Mouse (Mus musculus) CH12.LX (cell line): ENCODE results near the gene Slc39a2. TPM values are rescaled to one million over a fixed set of nuclear protein-coding genes. Genes with fewer than 3 reads are reported as not detected.

ENCODE experiments used
- DNase-seq: peaks from one replicate; pipeline ENCODE4 v3.0.0-alpha.2; 2013; ENCODE audit errors: extremely low read depth
- H3K27ac ChIP-seq: 2 replicates; pipeline ENCODE4 v1.5.1; 2012; ENCODE audit warnings: low read depth, mild to moderate bottlenecking, control low read depth, moderate library complexity; ENCODE audit not compliant: insufficient read depth
- H3K27me3 ChIP-seq: replicated peaks from 2 replicates; pipeline ENCODE3; 2012; ENCODE audit warnings: inconsistent platforms
- H3K36me3 ChIP-seq, 2 experiments: replicated peaks in 1 of 2; 2 replicates each; pipeline versions ENCODE3 to v1.6.1; 2012; ENCODE audit warnings: inconsistent platforms in 1 of 2, low read length in 1 of 2, mild to moderate bottlenecking in 1 of 2, mixed read lengths in 1 of 2, moderate library complexity in 1 of 2; ENCODE audit not compliant: control insufficient read depth in 1 of 2, insufficient read depth in 1 of 2
- H3K4me1 ChIP-seq, 2 experiments: 2 replicates each; pipeline ENCODE4 v1.6.1; 2012; ENCODE audit warnings: inconsistent platforms in 1 of 2, moderate library complexity in 1 of 2; ENCODE audit not compliant: insufficient read depth in 2 of 2, control insufficient read depth in 1 of 2
- H3K4me2 ChIP-seq: 2 replicates; pipeline ENCODE4 v1.6.1; 2012; ENCODE audit warnings: low read depth, mild to moderate bottlenecking, control low read depth; ENCODE audit not compliant: poor library complexity, insufficient read depth, severe bottlenecking
- H3K4me3 ChIP-seq, 3 experiments: fragments of 150-350 bp in 1 of 3; sonication (generic) in 1 of 3; replicated peaks in 1 of 3; 2 replicates each; pipeline versions ENCODE3 to v1.5.1; 2011 to 2012; ENCODE audit warnings: low read depth in 2 of 3, low read length in 2 of 3, mild to moderate bottlenecking in 2 of 3, moderate library complexity in 2 of 3, control low read depth in 1 of 3, improper control_type of control experiment in 1 of 3, inconsistent platforms in 1 of 3, mixed read lengths in 1 of 3; ENCODE audit not compliant: poor library complexity in 1 of 3
- H3K79me2 ChIP-seq: replicated peaks from 2 replicates; pipeline ENCODE4 v1.6.1; 2012; ENCODE audit warnings: mild to moderate bottlenecking, moderate library complexity; ENCODE audit not compliant: control insufficient read depth, poor library complexity, insufficient read depth, severe bottlenecking; ENCODE audit errors: extremely low read depth
- H3K9ac ChIP-seq: 2 replicates; pipeline ENCODE4 v1.6.1; 2012; ENCODE audit warnings: low read depth, mild to moderate bottlenecking, control low read depth, moderate library complexity; ENCODE audit not compliant: insufficient read depth
- H3K9me3 ChIP-seq: replicated peaks from 2 replicates; pipeline ENCODE3; 2012; ENCODE audit warnings: low read length, inconsistent platforms, mixed read lengths
- BHLHE40 ChIP-seq: IDR thresholded peaks from 2 replicates; pipeline ENCODE4 v1.6.1; 2011; ENCODE audit warnings: mild to moderate bottlenecking, low read depth, low read length, improper control_type of control experiment
- CHD1 ChIP-seq: IDR thresholded peaks from 2 replicates; pipeline ENCODE4 v1.6.1; 2012; ENCODE audit warnings: low read depth, low read length, improper control_type of control experiment, inconsistent platforms
- CHD2 ChIP-seq: IDR thresholded peaks from 2 replicates; pipeline ENCODE4 v1.6.1; 2011; ENCODE audit warnings: low read length, improper control_type of control experiment
- E2F4 ChIP-seq: IDR thresholded peaks from 2 replicates; pipeline ENCODE4 v1.6.1; 2011; ENCODE audit warnings: low read depth, low read length, improper control_type of control experiment; ENCODE audit not compliant: insufficient replicate concordance
- ELF1 ChIP-seq: IDR thresholded peaks from 2 replicates; pipeline ENCODE4 v1.6.1; 2014; ENCODE audit warnings: low read depth, mild to moderate bottlenecking, inconsistent platforms, low read length, improper control_type of control experiment
- ETS1 ChIP-seq: conservative IDR thresholded peaks from 2 replicates; pipeline ENCODE4 v1.6.1; 2012; ENCODE audit warnings: low read depth, mild to moderate bottlenecking, inconsistent platforms, low read length, improper control_type of control experiment, moderate library complexity
- GABPA ChIP-seq: IDR thresholded peaks from 2 replicates; pipeline ENCODE4 v1.6.1; 2012; ENCODE audit warnings: low read depth, low read length, improper control_type of control experiment, inconsistent platforms; ENCODE audit not compliant: insufficient replicate concordance
- HCFC1 ChIP-seq: IDR thresholded peaks from 2 replicates; pipeline ENCODE4 v1.6.1; 2012; ENCODE audit warnings: low read depth, mild to moderate bottlenecking, inconsistent platforms, low read length, improper control_type of control experiment
- JUND ChIP-seq: conservative IDR thresholded peaks from 2 replicates; pipeline ENCODE4 v1.6.1; 2011; ENCODE audit warnings: low read depth, low read length, improper control_type of control experiment
- KAT2A ChIP-seq: IDR thresholded peaks from 2 replicates; pipeline ENCODE4 v1.6.1; 2012; ENCODE audit warnings: low read length, improper control_type of control experiment, inconsistent platforms; ENCODE audit not compliant: insufficient replicate concordance
- MAFK ChIP-seq: IDR thresholded peaks from 2 replicates; pipeline ENCODE4 v1.6.1; 2011; ENCODE audit warnings: low read length, improper control_type of control experiment; ENCODE audit not compliant: insufficient replicate concordance
- MAX ChIP-seq: IDR thresholded peaks from 2 replicates; pipeline ENCODE4 v1.6.1; 2011; ENCODE audit warnings: low read length, improper control_type of control experiment
- MEF2A ChIP-seq: IDR thresholded peaks from 2 replicates; pipeline ENCODE4 v1.6.1; 2014; ENCODE audit warnings: low read depth, mild to moderate bottlenecking, inconsistent platforms, low read length, improper control_type of control experiment, borderline replicate concordance
- MXI1 ChIP-seq: IDR thresholded peaks from 2 replicates; pipeline ENCODE4 v1.6.1; 2011; ENCODE audit warnings: mild to moderate bottlenecking, low read depth, low read length, improper control_type of control experiment
- MYC ChIP-seq: IDR thresholded peaks from 2 replicates; pipeline ENCODE4 v1.6.1; 2011; ENCODE audit warnings: low read depth, mild to moderate bottlenecking, improper control_type of control experiment, low read length
- NELFE ChIP-seq: IDR thresholded peaks from 2 replicates; pipeline ENCODE4 v1.6.1; 2011; ENCODE audit warnings: low read depth, low read length, improper control_type of control experiment
- NRF1 ChIP-seq: IDR thresholded peaks from 2 replicates; pipeline ENCODE4 v1.6.1; 2014; ENCODE audit warnings: low read depth, mild to moderate bottlenecking, inconsistent platforms, low read length, improper control_type of control experiment, moderate library complexity
- POLR2A ChIP-seq: IDR thresholded peaks from 2 replicates; pipeline ENCODE4 v1.6.1; 2011; ENCODE audit warnings: low read depth, mild to moderate bottlenecking, improper control_type of control experiment, low read length
- POLR2AphosphoS2 ChIP-seq: IDR thresholded peaks from 2 replicates; pipeline ENCODE4 v1.6.1; 2011; ENCODE audit warnings: low read depth, low read length, improper control_type of control experiment
- RCOR1 ChIP-seq: conservative IDR thresholded peaks from 2 replicates; pipeline ENCODE4 v1.6.1; 2012; ENCODE audit warnings: low read depth, mild to moderate bottlenecking, inconsistent platforms, low read length, improper control_type of control experiment
- SMC3 ChIP-seq: IDR thresholded peaks from 2 replicates; pipeline ENCODE4 v1.6.1; 2011; ENCODE audit warnings: low read depth, low read length, improper control_type of control experiment
- TCF12 ChIP-seq: IDR thresholded peaks from 2 replicates; pipeline ENCODE4 v1.6.1; 2014; ENCODE audit warnings: low read depth, mild to moderate bottlenecking, inconsistent platforms, low read length, improper control_type of control experiment
- UBTF ChIP-seq: IDR thresholded peaks from 2 replicates; pipeline ENCODE4 v1.6.1; 2012; ENCODE audit warnings: low read depth, mild to moderate bottlenecking, inconsistent platforms, low read length, improper control_type of control experiment, moderate library complexity
- USF1 ChIP-seq: IDR thresholded peaks from 2 replicates; pipeline ENCODE4 v1.6.1; 2014; ENCODE audit warnings: low read depth, mild to moderate bottlenecking, inconsistent platforms, low read length, improper control_type of control experiment
- USF2 ChIP-seq: conservative IDR thresholded peaks from 2 replicates; pipeline ENCODE4 v1.6.1; 2011; ENCODE audit warnings: low read depth, low read length, improper control_type of control experiment
- ZKSCAN1 ChIP-seq: IDR thresholded peaks from 2 replicates; pipeline ENCODE4 v1.6.1; 2012; ENCODE audit warnings: low read depth, inconsistent platforms, low read length, improper control_type of control experiment, borderline replicate concordance
- ZMIZ1 ChIP-seq: IDR thresholded peaks from 2 replicates; pipeline ENCODE4 v1.6.1; 2012; ENCODE audit warnings: low read depth, mild to moderate bottlenecking, inconsistent platforms, low read length, improper control_type of control experiment
- ZNF384 ChIP-seq: IDR thresholded peaks from 2 replicates; pipeline ENCODE4 v1.6.1; 2012; ENCODE audit warnings: low read depth, low read length, improper control_type of control experiment, inconsistent platforms
- dilution Hi-C: fragments of 300-500 bp; cut with MboI; formaldehyde crosslinking; loops from 2 replicates; pipeline ENCODE4 v1.14.3; 2020; ENCODE audit warnings: low sequenced_read_pairs; ENCODE audit not compliant: extremely low pct_unique_long_range_greater_than_20kb, extremely low pct_ligation_motif_present
- in situ Hi-C: fragments of 300-500 bp; cut with MboI; formaldehyde crosslinking; loops from 3 replicates; pipeline ENCODE4 v1.14.3; 2019; ENCODE audit warnings: low sequenced_read_pairs, low pct_ligation_motif_present, low pct_unique_long_range_greater_than_20kb, mixed read lengths
- polyA plus RNA-seq: library from polyadenylated mRNA; unstranded; fragments of >175 nt; gene quantifications from 2 replicates; pipeline ENCODE4 v1.2.1, GENCODE M21; 2012; ENCODE audit warnings: low read depth; ENCODE audit not compliant: insufficient read length
- total RNA-seq, 2 experiments: library from RNA; depleted of rRNA; stranded (reverse); fragments of 300-350 nt in 1 of 2; fragments of >200 nt in 1 of 2; gene quantifications; 2 replicates each; pipeline ENCODE4 v1.2.3; 2012 to 2014

Slc39a2 gene
- total RNA-seq (2012; rRNA removed) (0.42 TPM in 2 replicates), total RNA-seq (2014; rRNA removed) (0.11 and 0.20 TPM in 2 replicates), polyA plus RNA-seq (0.44 and 0.49 TPM in 2 replicates)

GRCm38 (mm10) chr14:51892191-51892939, at the start of gene Slc39a2:
Slc39a2 (plus strand) TSS chr14:51892889.
- no peak for DNase-seq
- Histone ChIP-seq H3K9me3 (no peaks in the 10 kb centered on the region), H3K4me2 (no peak within 1 kb of the TSS), H3K27me3 (no peaks in the 10 kb centered on the region), H3K36me3 (peaks cover 47 to 83% of the 10 kb centered on the region in 2 experiments), H3K4me3 (no peak within 1 kb of the TSS), H3K79me2 (no peaks in the 10 kb centered on the region), H3K27ac (no peak within 1 kb of the TSS), H3K9ac (no peak within 1 kb of the TSS), H3K4me1 (peaks cover 0 to 5% of the 10 kb centered on the region in 2 experiments; a peak in 1 of 4 replicates)
- no peak for TF ChIP-seq NRF1
- TF ChIP-seq POLR2A = no peak
- no peak for TF ChIP-seq GABPA
- TF ChIP-seq ZKSCAN1 = no peak
- TF ChIP-seq MAFK = no peak
- no peak for TF ChIP-seq ETS1
- TF ChIP-seq USF2 = no peak
- TF ChIP-seq MEF2A = no peak
- TF ChIP-seq MXI1 = no peak
- TF ChIP-seq KAT2A = no peak
- no peak for TF ChIP-seq BHLHE40
- TF ChIP-seq CHD2 = no peak
- no peak for TF ChIP-seq E2F4
- no peak for TF ChIP-seq CHD1
- no peak for TF ChIP-seq USF1
- no peak for TF ChIP-seq NELFE
- TF ChIP-seq MYC = no peak
- in situ Hi-C loops = no loop called here
- dilution Hi-C loops = no loop called here

- Histone ChIP-seq H3K4me1 (no peaks in the 10 kb centered on the region), H3K4me3 (no peak overlapping the region), H3K9me3 (no peaks in the 10 kb centered on the region), H3K36me3 (no peaks in the 10 kb centered on the region), H3K27ac (no peak overlapping the region), H3K9ac (no peak overlapping the region), H3K4me2 (no peak overlapping the region), H3K79me2 (no peaks in the 10 kb centered on the region), H3K27me3 (no peaks in the 10 kb centered on the region)
- no peak for DNase-seq
- in situ Hi-C loops = no loop called here
- TF ChIP-seq MXI1 (no peak), HCFC1 (no peak), UBTF (no peak), CHD1 (no peak), RCOR1 (no peak), ELF1 (no peak), NELFE (no peak), SMC3 (no peak), ZNF384 (no peak), MAX (no peak), CHD2 (no peak), TCF12 (no peak), ZMIZ1 (no peak), POLR2AphosphoS2 (no peak), GABPA (no peak), KAT2A (no peak), JUND (no peak), MAFK (no peak)
- dilution Hi-C loops = no loop called here
Observed at GRCm38 (mm10) chr14:51843882-51844281, 48.8 kb upstream of the Slc39a2 start.
